Mouse (Mus musculus): Measurements from ENCODE around the gene Il15ra. TPM values are rescaled to one million over a fixed set of nuclear protein-coding genes. Genes with fewer than 3 reads are reported as not detected.

Gene Il15ra
- polyA plus RNA-seq, 1 experiment from 2014 or later: 19.2 TPM

GRCm38 (mm10) chr2:11672144-11672543 lies 32.9 kb upstream of the Il15ra start:
- no peaks in the 10 kb centered on the region; the same call in 1 of the 2 replicates for H3K9me3 ChIP-seq (replicated peaks; ENCODE audit: control insufficient read depth, low read length)
- H3K27ac ChIP-seq (ENCODE audit: low read length): no peak overlapping the region
- H3K4me1 ChIP-seq (ENCODE audit: control insufficient read depth, insufficient read depth, low read length): no peaks in the 10 kb centered on the region
- WGBS: 14% methylated on average over 3 of the region's 3 CpGs
- ATAC-seq (replicated peaks; ENCODE audit: extremely low read depth, insufficient read depth, low FRiP score): no peak
- H3K36me3 ChIP-seq (ENCODE audit: control insufficient read depth, insufficient read depth): no peaks in the 10 kb centered on the region
- H3K4me3 ChIP-seq (ENCODE audit: low read length): no peak overlapping the region
- H3K4me2 ChIP-seq (ENCODE audit: low read depth, low read length): no peak overlapping the region
- H3K27me3 ChIP-seq (ENCODE audit: control insufficient read depth, insufficient read depth, low read length): no peaks in the 10 kb centered on the region
- no peak overlapping the region for H3K9ac ChIP-seq (ENCODE audit: low read length)

GRCm38 (mm10) chr2:11679626-11680025 lies 25.5 kb upstream of the Il15ra start:
- H3K27ac ChIP-seq (ENCODE audit: low read length): no peak overlapping the region
- no peaks in the 10 kb centered on the region for H3K4me1 ChIP-seq (ENCODE audit: control insufficient read depth, insufficient read depth, low read length)
- H3K27me3 ChIP-seq (ENCODE audit: control insufficient read depth, insufficient read depth, low read length): no peaks in the 10 kb centered on the region
- H3K4me3 ChIP-seq (ENCODE audit: low read length): no peak overlapping the region
- WGBS: 59% methylated on average over 7 of the region's 7 CpGs
- H3K9ac ChIP-seq (ENCODE audit: low read length): no peak overlapping the region
- no peaks in the 10 kb centered on the region for H3K9me3 ChIP-seq (replicated peaks; ENCODE audit: control insufficient read depth, low read length)
- H3K4me2 ChIP-seq (ENCODE audit: low read depth, low read length): no peak overlapping the region
- H3K36me3 ChIP-seq (ENCODE audit: control insufficient read depth, insufficient read depth): no peaks in the 10 kb centered on the region
- ATAC-seq (replicated peaks; ENCODE audit: extremely low read depth, insufficient read depth, low FRiP score): no peak

- H3K27me3 ChIP-seq (ENCODE audit: control insufficient read depth, insufficient read depth, low read length): no peaks in the 10 kb centered on the region
- H3K9me3 ChIP-seq (replicated peaks; ENCODE audit: control insufficient read depth, low read length): no peaks in the 10 kb centered on the region
- H3K4me3 ChIP-seq (ENCODE audit: low read length): no peak overlapping the region
- H3K4me1 ChIP-seq (ENCODE audit: control insufficient read depth, insufficient read depth, low read length): no peaks in the 10 kb centered on the region
- H3K9ac ChIP-seq (ENCODE audit: low read length): no peak overlapping the region
- no peak overlapping the region for H3K27ac ChIP-seq (ENCODE audit: low read length)
- ATAC-seq (replicated peaks; ENCODE audit: extremely low read depth, insufficient read depth, low FRiP score): no peak
- WGBS: 67% methylated on average over 4 of the region's 4 CpGs
- H3K36me3 ChIP-seq (ENCODE audit: control insufficient read depth, insufficient read depth): no peaks in the 10 kb centered on the region
- H3K4me2 ChIP-seq (ENCODE audit: low read depth, low read length): no peak overlapping the region
Observed at GRCm38 (mm10) chr2:11682712-11683111, 22.4 kb upstream of the Il15ra start.

GRCm38 (mm10) chr2:11686512-11686911 lies 18.6 kb upstream of the Il15ra start:
- H3K9me3 ChIP-seq (replicated peaks; ENCODE audit: control insufficient read depth, low read length): no peaks in the 10 kb centered on the region
- no peaks in the 10 kb centered on the region for H3K27me3 ChIP-seq (ENCODE audit: control insufficient read depth, insufficient read depth, low read length)
- no peak overlapping the region for H3K4me2 ChIP-seq (ENCODE audit: low read depth, low read length)
- H3K27ac ChIP-seq (ENCODE audit: low read length): no peak overlapping the region
- WGBS: 75% methylated on average over 4 of the region's 4 CpGs
- no peak overlapping the region for H3K4me3 ChIP-seq (ENCODE audit: low read length)
- H3K9ac ChIP-seq (ENCODE audit: low read length): no peak overlapping the region
- H3K36me3 ChIP-seq (ENCODE audit: control insufficient read depth, insufficient read depth): no peaks in the 10 kb centered on the region
- no peaks in the 10 kb centered on the region for H3K4me1 ChIP-seq (ENCODE audit: control insufficient read depth, insufficient read depth, low read length)
- no peak for ATAC-seq (replicated peaks; ENCODE audit: extremely low read depth, insufficient read depth, low FRiP score)

- H3K4me1 ChIP-seq (ENCODE audit: control insufficient read depth, insufficient read depth, low read length): no peaks in the 10 kb centered on the region
- no peaks in the 10 kb centered on the region for H3K36me3 ChIP-seq (ENCODE audit: control insufficient read depth, insufficient read depth)
- no peak overlapping the region for H3K4me2 ChIP-seq (ENCODE audit: low read depth, low read length)
- H3K9me3 ChIP-seq (replicated peaks; ENCODE audit: control insufficient read depth, low read length): no peaks in the 10 kb centered on the region
- 15% methylated on average over 3 of the region's 3 CpGs for WGBS
- H3K27ac ChIP-seq (ENCODE audit: low read length): no peak overlapping the region
- H3K9ac ChIP-seq (ENCODE audit: low read length): no peak overlapping the region
- no peaks in the 10 kb centered on the region for H3K27me3 ChIP-seq (ENCODE audit: control insufficient read depth, insufficient read depth, low read length)
- H3K4me3 ChIP-seq (ENCODE audit: low read length): no peak overlapping the region
- ATAC-seq (replicated peaks; ENCODE audit: extremely low read depth, insufficient read depth, low FRiP score): no peak
Observed at GRCm38 (mm10) chr2:11687436-11687835, 17.7 kb upstream of the Il15ra start.

GRCm38 (mm10) chr2:11690201-11690890 lies 14.7 kb upstream of the Il15ra start:
- no peak for ATAC-seq (replicated peaks; ENCODE audit: extremely low read depth, insufficient read depth, low FRiP score)
- no peaks in the 10 kb centered on the region for H3K4me1 ChIP-seq (ENCODE audit: control insufficient read depth, insufficient read depth, low read length)
- H3K9me3 ChIP-seq (replicated peaks; ENCODE audit: control insufficient read depth, low read length): no peaks in the 10 kb centered on the region
- no peak overlapping the region for H3K4me3 ChIP-seq (ENCODE audit: low read length)
- H3K27me3 ChIP-seq (ENCODE audit: control insufficient read depth, insufficient read depth, low read length): no peaks in the 10 kb centered on the region
- no peak overlapping the region for H3K27ac ChIP-seq (ENCODE audit: low read length)
- no peaks in the 10 kb centered on the region for H3K36me3 ChIP-seq (ENCODE audit: control insufficient read depth, insufficient read depth)
- 52% methylated on average over 8 of the region's 8 CpGs for WGBS
- H3K9ac ChIP-seq (ENCODE audit: low read length): no peak overlapping the region
- no peak overlapping the region for H3K4me2 ChIP-seq (ENCODE audit: low read depth, low read length)

GRCm38 (mm10) chr2:11693352-11693751 lies 11.7 kb upstream of the Il15ra start:
- H3K4me2 ChIP-seq (ENCODE audit: low read depth, low read length): no peak overlapping the region
- H3K27ac ChIP-seq (ENCODE audit: low read length): no peak overlapping the region
- no peaks in the 10 kb centered on the region for H3K9me3 ChIP-seq (replicated peaks; ENCODE audit: control insufficient read depth, low read length)
- no peak overlapping the region for H3K9ac ChIP-seq (ENCODE audit: low read length)
- 83% methylated on average over 4 of the region's 4 CpGs for WGBS
- no peak for ATAC-seq (replicated peaks; ENCODE audit: extremely low read depth, insufficient read depth, low FRiP score)
- no peak overlapping the region for H3K4me3 ChIP-seq (ENCODE audit: low read length)
- H3K27me3 ChIP-seq (ENCODE audit: control insufficient read depth, insufficient read depth, low read length): no peaks in the 10 kb centered on the region
- no peaks in the 10 kb centered on the region for H3K4me1 ChIP-seq (ENCODE audit: control insufficient read depth, insufficient read depth, low read length)
- H3K36me3 ChIP-seq (ENCODE audit: control insufficient read depth, insufficient read depth): no peaks in the 10 kb centered on the region

- no peak for ATAC-seq (replicated peaks; ENCODE audit: extremely low read depth, insufficient read depth, low FRiP score)
Observed at GRCm38 (mm10) chr2:11694104-11694503, 11.0 kb upstream of the Il15ra start.

GRCm38 (mm10) chr2:11695867-11696266 lies 9.2 kb upstream of the Il15ra start:
- Histone ChIP-seq H3K4me2 (ENCODE audit: low read depth, low read length) (no peak overlapping the region), H3K27me3 (ENCODE audit: control insufficient read depth, insufficient read depth, low read length) (no peaks in the 10 kb centered on the region), H3K27ac (ENCODE audit: low read length) (no peak overlapping the region), H3K9me3 (replicated peaks; ENCODE audit: control insufficient read depth, low read length) (0 out of 2 replicates have a peak, but pooled peaks cover 2% of the 10 kb centered on the region), H3K36me3 (ENCODE audit: control insufficient read depth, insufficient read depth) (no peaks in the 10 kb centered on the region), H3K4me3 (ENCODE audit: low read length) (no peak overlapping the region), H3K9ac (ENCODE audit: low read length) (no peak overlapping the region), H3K4me1 (ENCODE audit: control insufficient read depth, insufficient read depth, low read length) (no peaks in the 10 kb centered on the region)
- 56% methylated on average over 2 of the region's 2 CpGs for WGBS
- no peak for ATAC-seq (replicated peaks; ENCODE audit: extremely low read depth, insufficient read depth, low FRiP score)

More at GRCm38 (mm10) chr2:11694104-11694503, 11.0 kb upstream of the Il15ra start:
- Histone ChIP-seq H3K9me3 (replicated peaks; ENCODE audit: control insufficient read depth, low read length) (no peaks in the 10 kb centered on the region), H3K9ac (ENCODE audit: low read length) (no peak overlapping the region), H3K4me3 (ENCODE audit: low read length) (no peak overlapping the region), H3K36me3 (ENCODE audit: control insufficient read depth, insufficient read depth) (no peaks in the 10 kb centered on the region), H3K27me3 (ENCODE audit: control insufficient read depth, insufficient read depth, low read length) (no peaks in the 10 kb centered on the region), H3K27ac (ENCODE audit: low read length) (no peak overlapping the region), H3K4me1 (ENCODE audit: control insufficient read depth, insufficient read depth, low read length) (no peaks in the 10 kb centered on the region), H3K4me2 (ENCODE audit: low read depth, low read length) (no peak overlapping the region)
- 66% methylated on average over 2 of the region's 2 CpGs for WGBS
